Mouse (Mus musculus) CD4-positive helper T cell, adult 2 months (primary cell): ENCODE results near the gene Slc9a2.
A peak's percentile ranks its signal among the peaks of the same experiment; 100 is the strongest.

Source experiments
- DNase-seq: peaks from one replicate; pipeline ENCODE4 v3.0.0-alpha.2; 2012; ENCODE audit warnings: low read depth, missing footprints, low spot score

Gene Slc9a2

GRCm38 (mm10) chr1:40705099-40705498, 24.7 kb downstream of the Slc9a2 start:
- no peak for DNase-seq

- DNase-seq: no peak
These were observed 34.6 kb downstream of the Slc9a2 start for GRCm38 (mm10) chr1:40714950-40715349.

- no peak for DNase-seq
These were observed 45.7 kb downstream of the Slc9a2 start for GRCm38 (mm10) chr1:40726051-40726450.

- no peak for DNase-seq
These were observed 47.0 kb downstream of the Slc9a2 start for GRCm38 (mm10) chr1:40727404-40727803.

GRCm38 (mm10) chr1:40728636-40729035, 48.3 kb downstream of the Slc9a2 start:
- no peak for DNase-seq

- no peak for DNase-seq
These were observed 57.3 kb downstream of the Slc9a2 start for GRCm38 (mm10) chr1:40737671-40738070.

- DNase-seq: peak; percentile 7
These were observed 57.9 kb downstream of the Slc9a2 start for GRCm38 (mm10) chr1:40738246-40738645.

GRCm38 (mm10) chr1:40740739-40741138, 60.4 kb downstream of the Slc9a2 start:
- DNase-seq: no peak

- no peak for DNase-seq
These were observed 65.7 kb downstream of the Slc9a2 start for GRCm38 (mm10) chr1:40746089-40746488.

GRCm38 (mm10) chr1:40759751-40760445, 79.5 kb downstream of the Slc9a2 start:
- no peak for DNase-seq

GRCm38 (mm10) chr1:40764042-40764441, 83.7 kb downstream of the Slc9a2 start:
- DNase-seq: no peak

GRCm38 (mm10) chr1:40764701-40765275, 84.4 kb downstream of the Slc9a2 start:
- no peak for DNase-seq

GRCm38 (mm10) chr1:40765521-40765920, 85.1 kb downstream of the Slc9a2 start:
- DNase-seq: no peak

- DNase-seq: no peak
These were observed 87.2 kb downstream of the Slc9a2 start for GRCm38 (mm10) chr1:40767588-40767987.

- DNase-seq: peak; percentile 22
These were observed 88.2 kb downstream of the Slc9a2 start for GRCm38 (mm10) chr1:40768606-40769005.

- no peak for DNase-seq
These were observed 89.0 kb downstream of the Slc9a2 start for GRCm38 (mm10) chr1:40769331-40769894.

- no peak for DNase-seq
These were observed 91.0 kb downstream of the Slc9a2 start for GRCm38 (mm10) chr1:40771196-40771970.

- no peak for DNase-seq
These were observed 92.9 kb downstream of the Slc9a2 start for GRCm38 (mm10) chr1:40773234-40773633.

- no peak for DNase-seq
These were observed 93.7 kb downstream of the Slc9a2 start for GRCm38 (mm10) chr1:40774040-40774439.

- DNase-seq: no peak
These were observed 95.7 kb downstream of the Slc9a2 start for GRCm38 (mm10) chr1:40776102-40776501.

GRCm38 (mm10) chr1:40776763-40777162, 96.4 kb downstream of the Slc9a2 start:
- DNase-seq: no peak

- no peak for DNase-seq
These were observed 103.1 kb downstream of the Slc9a2 start for GRCm38 (mm10) chr1:40783450-40783849.
